Mouse (Mus musculus): Measurements from ENCODE around the gene Cdc45. TPM values are rescaled to one million over a fixed set of nuclear protein-coding genes. Genes with fewer than 3 reads are reported as not detected.

Gene Cdc45
- polyA plus RNA-seq, 1 experiment from 2014 or later, result 30.9 TPM

GRCm38 (mm10) chr16:18833486-18833885 lies 21.7 kb upstream of the Cdc45 start:
- no peak for ATAC-seq (ENCODE audit: insufficient read depth, low FRiP score)
- H3K36me3 ChIP-seq (ENCODE audit: control insufficient read depth, insufficient read depth, low read length), result peaks cover 16% of the 10 kb centered on the region; the same call in 1 of the 2 replicates

GRCm38 (mm10) chr16:18829102-18829501 lies 17.3 kb upstream of the Cdc45 start:
- Histone ChIP-seq H3K36me3 (ENCODE audit: control insufficient read depth, insufficient read depth, low read length) (peaks cover 40% of the 10 kb centered on the region), H3K27ac (ENCODE audit: low read length) (no peak overlapping the region), H3K4me3 (replicated peaks; ENCODE audit: low read length) (no peak overlapping the region), H3K4me1 (ENCODE audit: control insufficient read depth, insufficient read depth, low read length) (no peaks in the 10 kb centered on the region), H3K9me3 (replicated peaks; ENCODE audit: control insufficient read depth, low read length) (no peaks in the 10 kb centered on the region), H3K27me3 (ENCODE audit: control insufficient read depth, insufficient read depth, low read length) (no peaks in the 10 kb centered on the region), H3K4me2 (ENCODE audit: low read depth, low read length) (no peak overlapping the region), H3K9ac (ENCODE audit: low read length) (no peak overlapping the region)
- 87% methylated on average over 6 of the region's 6 CpGs for WGBS
- no peak; the same call in 1 of the 2 replicates for ATAC-seq (ENCODE audit: insufficient read depth, low FRiP score)

More at GRCm38 (mm10) chr16:18833486-18833885, 21.7 kb upstream of the Cdc45 start:
- H3K27me3 ChIP-seq (ENCODE audit: control insufficient read depth, insufficient read depth, low read length), result no peaks in the 10 kb centered on the region
- H3K4me1 ChIP-seq (ENCODE audit: control insufficient read depth, insufficient read depth, low read length), result peaks cover 4% of the 10 kb centered on the region; the same call in 1 of the 2 replicates
- no peak overlapping the region for H3K4me3 ChIP-seq (replicated peaks; ENCODE audit: low read length)
- no peaks in the 10 kb centered on the region for H3K9me3 ChIP-seq (replicated peaks; ENCODE audit: control insufficient read depth, low read length)
- H3K27ac ChIP-seq (ENCODE audit: low read length), result no peak overlapping the region
- WGBS, result 66% methylated on average over 2 of the region's 2 CpGs
- H3K4me2 ChIP-seq (ENCODE audit: low read depth, low read length), result no peak overlapping the region
- H3K9ac ChIP-seq (ENCODE audit: low read length), result no peak overlapping the region

- H3K9ac ChIP-seq (ENCODE audit: low read length), result no peak overlapping the region
- no peaks in the 10 kb centered on the region for H3K9me3 ChIP-seq (replicated peaks; ENCODE audit: control insufficient read depth, low read length)
- H3K4me3 ChIP-seq (replicated peaks; ENCODE audit: low read length), result no peak overlapping the region
- no peak for ATAC-seq (ENCODE audit: insufficient read depth, low FRiP score)
- H3K27ac ChIP-seq (ENCODE audit: low read length), result no peak overlapping the region
- H3K4me2 ChIP-seq (ENCODE audit: low read depth, low read length), result no peak overlapping the region
- no peaks in the 10 kb centered on the region for H3K4me1 ChIP-seq (ENCODE audit: control insufficient read depth, insufficient read depth, low read length)
- peaks cover 42% of the 10 kb centered on the region for H3K36me3 ChIP-seq (ENCODE audit: control insufficient read depth, insufficient read depth, low read length)
- no peaks in the 10 kb centered on the region for H3K27me3 ChIP-seq (ENCODE audit: control insufficient read depth, insufficient read depth, low read length)
- 93% methylated on average over 3 of the region's 3 CpGs for WGBS
Observed at GRCm38 (mm10) chr16:18828630-18829029, 16.8 kb upstream of the Cdc45 start.

GRCm38 (mm10) chr16:18822925-18823324 lies 11.1 kb upstream of the Cdc45 start:
- H3K27me3 ChIP-seq (ENCODE audit: control insufficient read depth, insufficient read depth, low read length), result no peaks in the 10 kb centered on the region
- H3K9ac ChIP-seq (ENCODE audit: low read length), result no peak overlapping the region
- WGBS, result 78% methylated on average over 4 of the region's 4 CpGs
- no peak overlapping the region for H3K4me3 ChIP-seq (replicated peaks; ENCODE audit: low read length)
- H3K36me3 ChIP-seq (ENCODE audit: control insufficient read depth, insufficient read depth, low read length), result peaks cover 61% of the 10 kb centered on the region
- H3K9me3 ChIP-seq (replicated peaks; ENCODE audit: control insufficient read depth, low read length), result no peaks in the 10 kb centered on the region
- H3K4me2 ChIP-seq (ENCODE audit: low read depth, low read length), result no peak overlapping the region
- no peak overlapping the region for H3K27ac ChIP-seq (ENCODE audit: low read length)
- no peaks in the 10 kb centered on the region for H3K4me1 ChIP-seq (ENCODE audit: control insufficient read depth, insufficient read depth, low read length)
- no peak for ATAC-seq (ENCODE audit: insufficient read depth, low FRiP score)

- Histone ChIP-seq H3K4me2 (ENCODE audit: low read depth, low read length) (no peak overlapping the region), H3K9ac (ENCODE audit: low read length) (no peak overlapping the region), H3K27me3 (ENCODE audit: control insufficient read depth, insufficient read depth, low read length) (no peaks in the 10 kb centered on the region), H3K9me3 (replicated peaks; ENCODE audit: control insufficient read depth, low read length) (no peaks in the 10 kb centered on the region), H3K4me3 (replicated peaks; ENCODE audit: low read length) (no peak overlapping the region), H3K27ac (ENCODE audit: low read length) (no peak overlapping the region), H3K36me3 (ENCODE audit: control insufficient read depth, insufficient read depth, low read length) (peaks cover 60% of the 10 kb centered on the region), H3K4me1 (ENCODE audit: control insufficient read depth, insufficient read depth, low read length) (no peaks in the 10 kb centered on the region)
- ATAC-seq (ENCODE audit: insufficient read depth, low FRiP score), result no peak
- WGBS, result 64% methylated on average over 1 of the region's 1 CpGs
Observed at GRCm38 (mm10) chr16:18822356-18822755, 10.6 kb upstream of the Cdc45 start.

GRCm38 (mm10) chr16:18812385-18812910 lies 661 bp upstream of the Cdc45 start:
- H3K4me1 ChIP-seq (ENCODE audit: control insufficient read depth, insufficient read depth, low read length), result peaks cover 9% of the 10 kb centered on the region
- H3K4me3 ChIP-seq (replicated peaks; ENCODE audit: low read length), result peak overlapping the region; percentile 65
- H3K9me3 ChIP-seq (replicated peaks; ENCODE audit: control insufficient read depth, low read length), result no peaks in the 10 kb centered on the region
- ATAC-seq (ENCODE audit: insufficient read depth, low FRiP score), result peak; percentile 22
- peak overlapping the region; percentile 88 for H3K9ac ChIP-seq (ENCODE audit: low read length)
- under 1% methylated on average over 31 of the region's 31 CpGs for WGBS
- peak overlapping the region; percentile 58 for H3K4me2 ChIP-seq (ENCODE audit: low read depth, low read length)
- peaks cover under 1% of the 10 kb centered on the region; the same call in 1 of the 2 replicates for H3K36me3 ChIP-seq (ENCODE audit: control insufficient read depth, insufficient read depth, low read length)
- H3K27ac ChIP-seq (ENCODE audit: low read length), result peak overlapping the region; percentile 77
- no peaks in the 10 kb centered on the region for H3K27me3 ChIP-seq (ENCODE audit: control insufficient read depth, insufficient read depth, low read length)

- Histone ChIP-seq H3K9me3 (replicated peaks; ENCODE audit: control insufficient read depth, low read length) (no peaks in the 10 kb centered on the region), H3K27ac (ENCODE audit: low read length) (no peak overlapping the region), H3K9ac (ENCODE audit: low read length) (peak overlapping the region; percentile 73), H3K36me3 (ENCODE audit: control insufficient read depth, insufficient read depth, low read length) (0 out of 2 replicates have a peak, but pooled peaks cover 7% of the 10 kb centered on the region), H3K27me3 (ENCODE audit: control insufficient read depth, insufficient read depth, low read length) (no peaks in the 10 kb centered on the region), H3K4me1 (ENCODE audit: control insufficient read depth, insufficient read depth, low read length) (peaks cover 9% of the 10 kb centered on the region), H3K4me2 (ENCODE audit: low read depth, low read length) (peak overlapping the region; percentile 79), H3K4me3 (replicated peaks; ENCODE audit: low read length) (peak overlapping the region; percentile 65)
- WGBS, result 4% methylated on average over 5 of the region's 5 CpGs
- ATAC-seq (ENCODE audit: insufficient read depth, low FRiP score), result peak; percentile 21; the same call in 1 of the 2 replicates
Observed at GRCm38 (mm10) chr16:18811032-18811431, 755 bp downstream of the Cdc45 start.

GRCm38 (mm10) chr16:18809001-18809400 lies 2.8 kb downstream of the Cdc45 start:
- Histone ChIP-seq H3K4me3 (replicated peaks; ENCODE audit: low read length) (no peak overlapping the region), H3K9ac (ENCODE audit: low read length) (no peak overlapping the region), H3K27ac (ENCODE audit: low read length) (no peak overlapping the region), H3K4me2 (ENCODE audit: low read depth, low read length) (no peak overlapping the region), H3K27me3 (ENCODE audit: control insufficient read depth, insufficient read depth, low read length) (no peaks in the 10 kb centered on the region), H3K4me1 (ENCODE audit: control insufficient read depth, insufficient read depth, low read length) (peaks cover 9% of the 10 kb centered on the region), H3K9me3 (replicated peaks; ENCODE audit: control insufficient read depth, low read length) (no peaks in the 10 kb centered on the region), H3K36me3 (ENCODE audit: control insufficient read depth, insufficient read depth, low read length) (peaks cover 18% of the 10 kb centered on the region)
- ATAC-seq (ENCODE audit: insufficient read depth, low FRiP score), result no peak
- 87% methylated on average over 5 of the region's 5 CpGs for WGBS

- no peak for ATAC-seq (ENCODE audit: insufficient read depth, low FRiP score)
- no peaks in the 10 kb centered on the region for H3K27me3 ChIP-seq (ENCODE audit: control insufficient read depth, insufficient read depth, low read length)
- H3K27ac ChIP-seq (ENCODE audit: low read length), result no peak overlapping the region
- H3K4me2 ChIP-seq (ENCODE audit: low read depth, low read length), result no peak overlapping the region
- no peak overlapping the region for H3K9ac ChIP-seq (ENCODE audit: low read length)
- H3K4me1 ChIP-seq (ENCODE audit: control insufficient read depth, insufficient read depth, low read length), result no peaks in the 10 kb centered on the region
- H3K4me3 ChIP-seq (replicated peaks; ENCODE audit: low read length), result no peak overlapping the region
- peaks cover 18% of the 10 kb centered on the region for H3K36me3 ChIP-seq (ENCODE audit: control insufficient read depth, insufficient read depth, low read length)
- no peaks in the 10 kb centered on the region for H3K9me3 ChIP-seq (replicated peaks; ENCODE audit: control insufficient read depth, low read length)
- WGBS, result 93% methylated on average over 2 of the region's 2 CpGs
Observed at GRCm38 (mm10) chr16:18805746-18806145, 6.0 kb downstream of the Cdc45 start.

All from stomach, embryonic 16.5 days (tissue).